Comparison of ENCODE assay signal across 13 mouse cellular contexts in genomic region chrX:11801208-11801607, GRCm38 (mm10).
DNase-seq lines count a peak whose midpoint lies in the region; ATAC-seq and TF ChIP-seq lines count a peak whose summit lies in the region.
"Had no signal": no experiment of that assay in that cellular context is flagged by ENCODE, and none has a peak within 500 bp of the region (broad histone marks: within the 10 kb centered on the region; RNA-seq: fewer than 3 reads in every experiment).

No protein-coding gene starts in this region.

- H3K27ac ChIP-seq in gastrocnemius, adult 2 months, result no peak overlapping the region
- H3K27ac ChIP-seq in lung, postnatal 0 days (ENCODE audit: low read length), result no peak overlapping the region
- H3K27ac ChIP-seq in stomach, postnatal 0 days (replicated peaks), result no peak overlapping the region
- no peak overlapping the region for H3K27ac ChIP-seq in heart, embryonic 10.5 days
- H3K27ac ChIP-seq: embryonic facial prominence, embryonic 13.5 days; hindbrain, embryonic 12.5 days; liver, embryonic 15.5 days; midbrain, embryonic 13.5 days had no signal

- WGBS in lung, postnatal 0 days, result 68% methylated on average over 3 of the region's 3 CpGs
- 66% methylated on average over 3 of the region's 3 CpGs for WGBS in stomach, postnatal 0 days
- WGBS in heart, embryonic 10.5 days, result 55% methylated on average over 3 of the region's 3 CpGs

- no peaks in the 10 kb centered on the region for H3K4me1 ChIP-seq in lung, postnatal 0 days (ENCODE audit: insufficient read depth, low read depth, low read length)
- no peaks in the 10 kb centered on the region for H3K4me1 ChIP-seq in stomach, postnatal 0 days (replicated peaks; ENCODE audit: control insufficient read depth, insufficient read depth)
- peaks cover 18% of the 10 kb centered on the region for H3K4me1 ChIP-seq in heart, embryonic 10.5 days
- H3K4me1 ChIP-seq: liver, embryonic 15.5 days had no signal

- no peak overlapping the region for H3K4me2 ChIP-seq in lung, postnatal 0 days (replicated peaks; ENCODE audit: low read depth, low read length)
- no peak overlapping the region for H3K4me2 ChIP-seq in stomach, postnatal 0 days (replicated peaks; ENCODE audit: low read depth)
- H3K4me2 ChIP-seq: embryonic facial prominence, embryonic 13.5 days; hindbrain, embryonic 12.5 days; liver, embryonic 15.5 days; midbrain, embryonic 13.5 days had no signal

- no peaks in the 10 kb centered on the region for H3K36me3 ChIP-seq in lung, postnatal 0 days (ENCODE audit: insufficient read depth, low read length)
- no peaks in the 10 kb centered on the region for H3K36me3 ChIP-seq in stomach, postnatal 0 days (ENCODE audit: control insufficient read depth, insufficient read depth, low read length)
- no peaks in the 10 kb centered on the region for H3K36me3 ChIP-seq in heart, embryonic 10.5 days
- H3K36me3 ChIP-seq: embryonic facial prominence, embryonic 13.5 days; hindbrain, embryonic 12.5 days; liver, embryonic 15.5 days; midbrain, embryonic 13.5 days had no signal

- no peak for TF ChIP-seq EP300 in lung, postnatal 0 days (IDR thresholded peaks at IDR 0.05)
- no peak for TF ChIP-seq EP300 in stomach, postnatal 0 days (optimal IDR thresholded peaks at IDR 0.05)

- peak; percentile 45 for TF ChIP-seq CTCF in gastrocnemius, adult 2 months (IDR thresholded peaks at IDR 0.05)
- peak; percentile 50 for TF ChIP-seq CTCF in lung, postnatal 0 days (IDR thresholded peaks at IDR 0.05)
- TF ChIP-seq CTCF in stomach, postnatal 0 days (IDR thresholded peaks at IDR 0.05; ENCODE audit: low read depth), result peak; percentile 54

- H3K4me3 ChIP-seq in gastrocnemius, adult 2 months, result no peak overlapping the region
- no peak overlapping the region for H3K4me3 ChIP-seq in lung, postnatal 0 days (ENCODE audit: low read depth, low read length)
- H3K4me3 ChIP-seq in stomach, postnatal 0 days (ENCODE audit: low read depth, low read length), result no peak overlapping the region
- no peak overlapping the region for H3K4me3 ChIP-seq in heart, embryonic 10.5 days
- H3K4me3 ChIP-seq: embryonic facial prominence, embryonic 13.5 days; hindbrain, embryonic 12.5 days; liver, embryonic 15.5 days; midbrain, embryonic 13.5 days had no signal

- no peak for ATAC-seq in lung, postnatal 0 days
- no peak for ATAC-seq in stomach, postnatal 0 days (ENCODE audit: low FRiP score, low TSS enrichment)
- ATAC-seq: midbrain, embryonic 13.5 days had no signal

- H3K27me3 ChIP-seq in lung, postnatal 0 days (replicated peaks; ENCODE audit: insufficient read depth, low read length), result no peaks in the 10 kb centered on the region
- no peaks in the 10 kb centered on the region for H3K27me3 ChIP-seq in stomach, postnatal 0 days (ENCODE audit: control insufficient read depth, insufficient read depth, low read length)
- H3K27me3 ChIP-seq in heart, embryonic 10.5 days (ENCODE audit: insufficient read depth, poor library complexity, severe bottlenecking), result peaks cover 89% of the 10 kb centered on the region

- no peaks in the 10 kb centered on the region for H3K9me3 ChIP-seq in lung, postnatal 0 days (ENCODE audit: low read length)
- H3K9me3 ChIP-seq in stomach, postnatal 0 days (ENCODE audit: control insufficient read depth, low read length), result no peaks in the 10 kb centered on the region
- H3K9me3 ChIP-seq in heart, embryonic 10.5 days, result no peaks in the 10 kb centered on the region
- H3K9me3 ChIP-seq: embryonic facial prominence, embryonic 13.5 days; hindbrain, embryonic 12.5 days; liver, embryonic 15.5 days; midbrain, embryonic 13.5 days had no signal

- intact Hi-C loops in gastrocnemius, adult 2 months (cut with DNase I), result loop anchor here (10.0 kb wide), 2 partner anchors 274 to 334 kb away; no protein-coding TSS in a partner anchor

- H3K9ac ChIP-seq in lung, postnatal 0 days (replicated peaks; ENCODE audit: low read depth), result no peak overlapping the region
- no peak overlapping the region for H3K9ac ChIP-seq in stomach, postnatal 0 days (ENCODE audit: low read length)
- H3K9ac ChIP-seq: embryonic facial prominence, embryonic 13.5 days; hindbrain, embryonic 12.5 days; liver, embryonic 15.5 days; midbrain, embryonic 13.5 days had no signal

- no peak for DNase-seq in gastrocnemius, adult 2 months
- DNase-seq in gastrocnemius, adult 18-20 months (ENCODE audit: low spot score), result no peak
- no peak for DNase-seq in lung, postnatal 0 days (ENCODE audit: low spot score)
- no peak for DNase-seq in lung, postnatal 10 days
- DNase-seq in MEL-GATA-1-ER (ENCODE audit: extremely low read depth, low read depth), result peak; percentile 39
- DNase-seq in stomach, postnatal 0 days (ENCODE audit: low spot score), result no peak
- no peak for DNase-seq in heart, embryonic 10.5 days (ENCODE audit: low spot score)
- DNase-seq in cerebellum, postnatal 14 days, result no peak
- DNase-seq: adrenal gland, adult 8-10 months had no signal
